Mouse (Mus musculus) induced T-regulatory cell, adult 2 months (primary cell): ENCODE results near the gene Ptpn11.
A peak's percentile ranks its signal among the peaks of the same experiment; 100 is the strongest.
"Not testable (repeated sequence)": the region's sequence is repeated elsewhere in the genome, so short reads cannot be mapped to it uniquely, and the experiment has no call there.

ENCODE experiments used
- DNase-seq: peaks from one replicate; pipeline ENCODE4 v3.0.0-alpha.2; 2012; ENCODE audit warnings: low read depth

The Ptpn11 gene

GRCm38 (mm10) chr5:121215380-121216125 is 24.4 kb upstream of the Ptpn11 start:
- peak; percentile 81 for DNase-seq

GRCm38 (mm10) chr5:121214707-121215106 is 23.5 kb upstream of the Ptpn11 start:
- DNase-seq = no peak

DNA sequence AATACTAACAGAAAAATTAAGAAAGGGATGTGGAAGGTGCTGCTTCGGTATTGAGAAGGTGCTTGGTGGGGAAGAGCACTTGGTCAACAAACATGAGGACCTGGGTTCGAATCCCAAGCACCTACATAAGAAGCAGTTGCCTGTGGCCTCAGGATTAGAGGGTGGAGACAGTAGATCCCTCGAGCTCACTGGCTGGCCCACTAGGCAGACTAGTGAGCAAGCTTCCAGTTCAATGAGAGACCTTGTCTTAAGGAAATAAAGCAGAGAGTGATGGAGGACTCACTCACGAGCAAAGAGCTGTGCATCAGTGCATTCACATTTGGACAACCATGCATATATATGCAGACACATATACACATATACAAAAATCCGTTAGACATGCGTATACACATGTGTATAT is 20.9 kb upstream of the Ptpn11 start:
- DNase-seq = no peak

- DNase-seq = no peak
Measured at GRCm38 (mm10) chr5:121210601-121210924, 19.4 kb upstream of the Ptpn11 start.

GRCm38 (mm10) chr5:121209755-121210600 is 18.8 kb upstream of the Ptpn11 start:
- no peak for DNase-seq

DNA sequence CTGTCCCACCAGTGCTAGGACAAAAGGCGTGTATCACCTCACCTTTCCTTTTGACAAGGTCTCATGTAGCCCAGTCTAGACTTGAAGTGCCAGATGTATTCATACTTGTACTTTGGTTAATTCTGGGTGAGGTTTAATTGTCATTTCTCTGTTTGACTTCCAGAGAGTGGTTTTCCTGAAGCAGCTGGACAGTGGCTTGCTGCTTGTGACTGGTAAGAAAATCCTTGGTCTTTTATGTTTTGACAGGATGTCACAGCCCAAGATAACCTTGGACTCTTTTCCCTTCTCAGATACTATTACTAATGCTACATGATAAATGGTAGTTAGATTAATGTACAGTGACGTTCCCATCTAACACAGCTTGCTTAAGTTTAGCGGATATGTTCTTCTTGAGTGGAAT is 15.8 kb upstream of the Ptpn11 start:
- DNase-seq = no peak

- DNase-seq = no peak
Measured at GRCm38 (mm10) chr5:121206540-121206939, 15.3 kb upstream of the Ptpn11 start.

DNA sequence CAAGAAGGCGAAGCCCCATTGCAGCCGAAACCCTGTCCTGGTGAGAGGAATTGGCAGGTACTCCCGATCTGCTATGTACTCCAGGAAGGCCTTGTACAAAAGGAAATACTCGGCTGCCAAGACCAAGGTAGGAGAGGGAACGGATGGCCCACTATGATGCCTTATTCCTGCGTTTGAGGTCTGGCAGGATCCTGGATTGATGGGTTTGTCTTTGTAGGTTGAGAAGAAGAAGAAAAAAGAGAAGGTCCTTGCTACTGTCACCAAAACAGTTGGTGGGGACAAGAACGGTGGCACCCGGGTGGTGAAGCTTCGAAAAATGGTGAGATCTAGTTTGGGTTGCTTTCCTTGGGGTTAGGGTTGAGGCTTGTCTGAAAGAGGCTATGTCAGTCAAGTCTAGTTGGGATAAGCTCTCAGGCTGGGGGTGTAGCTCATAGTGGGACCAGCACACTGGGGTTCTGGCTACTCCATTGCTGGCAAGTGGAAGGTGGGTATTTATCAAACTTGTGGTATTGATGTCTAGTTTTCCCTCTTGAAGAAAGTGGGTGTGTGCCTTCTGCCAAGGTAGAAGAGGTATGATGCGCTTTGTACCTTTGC is 14.4 kb upstream of the Ptpn11 start:
- DNase-seq = not testable (repeated sequence)

- DNase-seq = peak; percentile 92
Measured at GRCm38 (mm10) chr5:121204132-121205089, 13.2 kb upstream of the Ptpn11 start, which contains the start of gene Rpl6. TSS of gene Rpl6 (plus strand) at chr5:121204481.

DNA sequence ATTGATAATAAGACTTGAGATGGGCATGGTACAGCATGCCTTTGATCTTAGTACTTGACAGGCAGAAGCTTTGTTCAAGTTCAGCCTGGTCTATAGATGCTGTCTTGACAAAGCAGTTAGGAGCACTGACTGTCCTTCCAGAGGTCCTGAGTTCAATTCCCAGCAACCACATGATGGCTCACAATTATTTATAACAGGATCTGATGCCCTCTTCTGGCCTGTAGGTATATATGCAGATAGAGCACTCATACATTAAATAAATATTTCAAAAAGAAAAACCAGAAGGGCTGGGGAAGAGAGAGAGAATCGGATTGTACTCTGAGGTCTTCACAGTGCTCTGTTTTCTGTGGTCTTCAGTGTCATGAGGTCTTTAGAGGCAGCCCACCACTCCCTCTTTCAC is 11.3 kb upstream of the Ptpn11 start:
- DNase-seq = peak; percentile 48

- DNase-seq = peak; percentile 96
Measured at GRCm38 (mm10) chr5:121201739-121202138, 10.5 kb upstream of the Ptpn11 start.

DNA sequence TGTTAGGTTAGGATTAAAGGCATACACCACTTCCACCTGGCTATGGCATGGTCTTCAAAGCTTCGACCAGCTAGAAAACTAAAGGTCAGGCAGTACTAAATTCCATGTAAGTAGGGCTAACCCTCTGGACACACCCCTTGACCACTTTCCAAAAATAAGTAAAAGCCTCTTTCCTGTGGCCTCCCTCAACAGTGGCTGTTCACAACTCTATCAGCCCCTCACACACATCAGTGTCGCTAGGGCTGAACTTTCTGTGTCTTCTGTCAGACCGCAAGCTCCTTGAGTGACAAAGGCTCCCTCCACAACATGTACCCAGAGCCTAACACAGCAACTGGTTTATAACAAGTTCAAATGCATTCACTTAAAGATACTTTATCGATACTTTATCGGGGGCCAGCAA is 7.2 kb upstream of the Ptpn11 start:
- no peak for DNase-seq

DNA sequence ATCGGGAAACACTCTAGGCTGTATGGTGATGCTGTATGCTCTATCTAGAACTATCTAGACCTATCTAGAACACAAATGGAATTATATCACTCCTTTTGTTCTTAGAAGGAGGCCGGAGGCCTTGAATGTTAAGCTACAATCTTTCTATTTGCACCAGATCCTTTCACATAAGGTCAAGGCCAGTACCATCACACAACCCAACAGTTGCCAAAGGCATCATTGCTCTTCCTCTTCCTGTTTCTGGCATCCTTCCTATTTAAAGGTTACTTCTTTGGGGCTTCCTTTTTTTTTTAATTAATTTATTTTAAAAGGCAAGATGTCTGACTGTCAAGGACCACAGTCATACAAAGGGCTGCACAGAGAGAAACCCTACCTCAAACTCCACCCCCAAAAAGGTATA is 6.1 kb upstream of the Ptpn11 start:
- DNase-seq = no peak

DNA sequence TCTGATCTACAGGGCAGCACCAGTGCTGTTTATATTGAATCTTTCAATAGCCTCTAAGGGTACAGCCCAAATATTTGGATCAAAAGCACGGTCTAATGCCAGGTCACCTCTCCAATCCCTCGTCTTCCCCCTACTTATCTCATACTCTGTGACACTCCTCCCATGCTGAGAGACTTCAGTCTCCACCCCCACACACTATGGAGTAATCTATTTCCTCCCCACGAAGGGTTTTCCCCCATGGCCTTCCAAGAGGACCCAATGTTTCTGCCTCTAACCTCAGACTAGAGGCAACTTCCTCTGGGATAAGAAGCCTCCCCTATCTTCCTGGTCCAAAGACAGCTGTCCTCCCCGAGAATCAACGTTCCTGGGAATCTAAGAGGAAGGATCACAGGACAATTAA is 5.6 kb upstream of the Ptpn11 start:
- no peak for DNase-seq

DNA sequence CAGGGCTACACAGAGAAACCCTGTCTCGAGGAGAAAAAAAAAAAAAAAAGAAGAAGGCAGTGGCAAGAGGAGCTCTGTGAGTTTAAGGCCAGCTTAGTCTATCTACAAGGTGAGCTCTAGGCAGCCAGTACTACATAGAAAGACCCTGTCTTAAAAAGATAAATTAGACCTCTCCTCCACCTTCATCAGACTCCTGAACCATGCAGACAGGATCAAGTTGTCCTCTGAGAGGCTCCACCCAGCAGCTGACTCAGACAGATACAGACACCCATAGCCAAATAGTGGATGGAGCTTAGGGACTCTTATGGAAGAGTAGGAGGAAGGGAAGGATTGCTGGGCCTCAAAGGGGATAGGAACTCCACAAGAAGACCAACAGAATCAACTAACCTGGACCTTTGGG is 3.0 kb upstream of the Ptpn11 start:
- DNase-seq = no peak

GRCm38 (mm10) chr5:121191584-121191906 is 348 bp upstream of the Ptpn11 start:
- DNase-seq = no peak

GRCm38 (mm10) chr5:121190210-121190835 is 874 bp downstream of the Ptpn11 start:
- no peak for DNase-seq

DNA sequence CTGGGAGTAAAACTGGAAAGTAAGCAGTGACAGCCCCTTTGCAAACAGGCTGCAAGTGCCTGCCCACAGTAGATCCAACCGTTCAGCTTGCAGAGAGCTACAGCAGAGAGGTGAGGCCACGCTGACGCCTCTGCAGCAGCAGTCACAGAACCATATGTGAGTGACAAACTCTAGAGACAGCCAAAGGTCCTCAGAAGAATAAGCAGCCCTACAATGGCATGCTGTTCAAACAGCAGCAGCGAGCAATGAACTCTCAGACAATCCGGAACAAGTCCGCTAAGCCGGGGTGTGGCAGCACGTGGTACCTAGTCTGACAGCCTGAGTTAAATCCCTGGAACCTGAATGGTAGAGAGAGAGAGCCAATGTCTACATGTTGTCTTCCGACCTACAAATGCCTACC is 2.0 kb downstream of the Ptpn11 start:
- DNase-seq = no peak

DNA sequence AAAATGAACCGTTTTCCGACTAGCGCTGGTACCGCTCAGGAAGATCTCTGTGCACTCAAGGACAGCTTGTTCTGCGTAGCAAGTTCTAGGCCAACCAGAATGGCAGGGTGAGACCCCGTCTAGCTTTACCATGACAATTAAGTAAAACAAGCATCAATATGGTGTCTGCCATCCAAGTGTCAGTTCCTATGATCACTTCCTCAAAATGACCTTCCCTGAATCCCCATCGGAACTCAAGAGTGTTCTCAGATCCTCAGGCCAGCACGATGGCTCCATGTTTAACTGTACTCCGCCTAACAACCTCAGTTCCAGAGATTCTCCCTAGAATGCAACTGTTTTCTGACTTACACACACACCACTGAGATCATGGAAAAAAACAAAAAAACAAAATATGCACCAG is 2.9 kb downstream of the Ptpn11 start:
- DNase-seq = no peak

GRCm38 (mm10) chr5:121187580-121188001 is 3.6 kb downstream of the Ptpn11 start:
- DNase-seq = no peak

- DNase-seq = no peak
Measured at GRCm38 (mm10) chr5:121184945-121185551, 6.1 kb downstream of the Ptpn11 start.
